Mouse (Mus musculus): ENCODE results near the gene Atp2a2. TPM values are rescaled to one million over a fixed set of nuclear protein-coding genes. Genes with fewer than 3 reads are reported as not detected.

Atp2a2 gene
- polyA plus RNA-seq, 1 experiment from 2014 or later, result 42.4 TPM

- Histone ChIP-seq H3K27me3 (no peaks in the 10 kb centered on the region), H3K4me2 (no peak overlapping the region), H3K27ac (no peak overlapping the region), H3K36me3 (no peaks in the 10 kb centered on the region), H3K9me3 (no peaks in the 10 kb centered on the region), H3K9ac (replicated peaks) (no peak overlapping the region), H3K4me1 (replicated peaks) (peaks cover 15% of the 10 kb centered on the region), H3K4me3 (replicated peaks) (no peak overlapping the region)
- 33% methylated on average over 7 of the region's 7 CpGs for WGBS
- ATAC-seq (ENCODE audit: insufficient number of reproducible peaks, insufficient read depth, low FRiP score, low TSS enrichment, low read depth), result no peak
Observed at GRCm38 (mm10) chr5:122519043-122519660, 17.1 kb upstream of the Atp2a2 start.

- Histone ChIP-seq H3K9ac (replicated peaks) (no peak overlapping the region), H3K9me3 (no peaks in the 10 kb centered on the region), H3K36me3 (no peaks in the 10 kb centered on the region), H3K4me1 (replicated peaks) (peaks cover 21% of the 10 kb centered on the region), H3K27me3 (no peaks in the 10 kb centered on the region), H3K4me2 (no peak overlapping the region), H3K27ac (no peak overlapping the region), H3K4me3 (replicated peaks) (no peak overlapping the region)
- no peak for ATAC-seq (ENCODE audit: insufficient number of reproducible peaks, insufficient read depth, low FRiP score, low TSS enrichment, low read depth)
- WGBS, result 34% methylated on average over 8 of the region's 8 CpGs
Observed at GRCm38 (mm10) chr5:122518247-122518646, 16.2 kb upstream of the Atp2a2 start.

DNA sequence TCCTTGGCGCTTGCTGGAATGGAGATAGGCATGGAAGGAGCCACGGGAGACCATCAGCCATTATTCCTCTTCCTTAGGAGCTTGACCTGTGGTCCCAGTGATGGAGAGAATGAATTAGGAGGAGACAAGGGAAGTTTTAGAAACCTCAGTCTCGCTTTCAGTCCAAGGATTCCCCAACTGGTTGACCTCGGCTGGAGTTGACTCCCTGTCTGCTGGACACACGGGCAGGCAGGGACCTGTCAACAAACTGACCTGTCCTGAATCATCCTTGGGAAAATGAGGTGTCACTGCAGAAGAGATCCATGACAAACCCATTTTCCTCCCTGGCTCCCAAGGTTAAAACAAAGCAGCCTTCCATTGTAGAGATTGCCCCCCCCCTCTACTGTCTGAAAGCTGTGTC lies 14.9 kb upstream of the Atp2a2 start:
- Histone ChIP-seq H3K4me1 (replicated peaks) (peaks cover 21% of the 10 kb centered on the region), H3K27me3 (no peaks in the 10 kb centered on the region), H3K9me3 (no peaks in the 10 kb centered on the region), H3K36me3 (no peaks in the 10 kb centered on the region), H3K27ac (no peak overlapping the region), H3K4me3 (replicated peaks) (no peak overlapping the region), H3K9ac (replicated peaks) (no peak overlapping the region), H3K4me2 (no peak overlapping the region)
- 84% methylated on average over 5 of the region's 5 CpGs for WGBS
- ATAC-seq (ENCODE audit: insufficient number of reproducible peaks, insufficient read depth, low FRiP score, low TSS enrichment, low read depth), result no peak

- peaks cover 27% of the 10 kb centered on the region for H3K4me1 ChIP-seq (replicated peaks)
- WGBS, result 79% methylated on average over 11 of the region's 11 CpGs
- H3K4me2 ChIP-seq, result no peak overlapping the region
- no peak overlapping the region for H3K4me3 ChIP-seq (replicated peaks)
- H3K9ac ChIP-seq (replicated peaks), result no peak overlapping the region
- no peaks in the 10 kb centered on the region for H3K9me3 ChIP-seq
- no peaks in the 10 kb centered on the region for H3K27me3 ChIP-seq
- H3K27ac ChIP-seq, result no peak overlapping the region
- no peak for ATAC-seq (ENCODE audit: insufficient number of reproducible peaks, insufficient read depth, low FRiP score, low TSS enrichment, low read depth)
- H3K36me3 ChIP-seq, result no peaks in the 10 kb centered on the region
Observed at GRCm38 (mm10) chr5:122516029-122516730, 14.2 kb upstream of the Atp2a2 start.

DNA sequence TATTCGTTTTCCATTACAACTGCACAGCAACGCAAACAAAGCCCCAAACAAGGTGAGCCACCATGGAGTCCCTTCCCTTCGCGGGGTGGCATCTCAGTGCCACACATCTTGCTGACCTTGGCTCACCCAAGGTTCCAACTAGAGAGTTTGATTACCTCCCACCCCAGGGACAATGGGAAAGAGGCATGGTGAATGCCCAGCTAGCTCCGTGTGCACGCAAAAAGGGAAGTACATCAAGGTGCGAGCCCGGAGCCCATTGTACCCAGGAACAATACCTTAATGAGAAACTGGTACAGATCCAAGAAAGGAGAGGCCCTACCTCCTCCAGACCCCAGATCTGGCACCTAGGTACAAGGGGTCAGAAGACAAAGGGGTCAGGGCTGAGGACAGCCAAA lies 12.1 kb upstream of the Atp2a2 start:
- Histone ChIP-seq H3K9ac (replicated peaks) (no peak overlapping the region), H3K4me1 (replicated peaks) (peaks cover 39% of the 10 kb centered on the region), H3K36me3 (no peaks in the 10 kb centered on the region), H3K4me3 (replicated peaks) (no peak overlapping the region), H3K9me3 (no peaks in the 10 kb centered on the region), H3K27me3 (no peaks in the 10 kb centered on the region), H3K27ac (no peak overlapping the region), H3K4me2 (peak overlapping the region; percentile 31; the same call in 1 of the 2 replicates)
- WGBS, result 44% methylated on average over 8 of the region's 8 CpGs
- ATAC-seq (ENCODE audit: insufficient number of reproducible peaks, insufficient read depth, low FRiP score, low TSS enrichment, low read depth), result no peak

- Histone ChIP-seq H3K9me3 (no peaks in the 10 kb centered on the region), H3K4me2 (peak overlapping the region; percentile 31), H3K36me3 (no peaks in the 10 kb centered on the region), H3K4me1 (replicated peaks) (peaks cover 34% of the 10 kb centered on the region), H3K27me3 (no peaks in the 10 kb centered on the region), H3K4me3 (replicated peaks) (no peak overlapping the region), H3K27ac (no peak overlapping the region), H3K9ac (replicated peaks) (no peak overlapping the region)
- WGBS, result 45% methylated on average over 23 of the region's 23 CpGs
- 0 out of 2 replicates have a peak, but pooled peaks have one; percentile 23 for ATAC-seq (ENCODE audit: insufficient number of reproducible peaks, insufficient read depth, low FRiP score, low TSS enrichment, low read depth)
Observed at GRCm38 (mm10) chr5:122513421-122514126, 11.5 kb upstream of the Atp2a2 start.

DNA sequence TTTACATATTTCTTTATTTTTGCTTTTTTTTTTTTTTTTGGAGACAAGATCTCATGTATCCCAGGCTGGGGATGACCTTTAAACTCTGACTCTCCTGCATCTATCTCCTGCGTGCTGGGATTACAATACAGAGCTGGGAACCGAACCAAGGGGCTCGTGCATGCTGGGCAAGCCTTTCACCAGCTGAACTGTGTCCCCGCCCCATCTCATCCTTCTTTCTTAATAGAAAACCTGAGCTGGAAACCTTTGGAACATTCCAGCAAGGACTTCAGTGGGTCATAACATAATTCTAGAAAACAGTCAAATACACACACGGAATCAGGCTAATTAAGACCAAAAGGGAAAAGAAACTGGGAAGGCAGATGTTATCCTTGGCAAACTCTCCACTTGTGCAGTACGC lies 10.0 kb upstream of the Atp2a2 start:
- Histone ChIP-seq H3K9ac (replicated peaks) (no peak overlapping the region), H3K27ac (no peak overlapping the region), H3K4me2 (no peak overlapping the region), H3K9me3 (no peaks in the 10 kb centered on the region), H3K27me3 (no peaks in the 10 kb centered on the region), H3K4me1 (replicated peaks) (peaks cover 29% of the 10 kb centered on the region), H3K36me3 (no peaks in the 10 kb centered on the region), H3K4me3 (replicated peaks) (no peak overlapping the region)
- no peak for ATAC-seq (ENCODE audit: insufficient number of reproducible peaks, insufficient read depth, low FRiP score, low TSS enrichment, low read depth)
- 78% methylated on average over 6 of the region's 6 CpGs for WGBS

DNA sequence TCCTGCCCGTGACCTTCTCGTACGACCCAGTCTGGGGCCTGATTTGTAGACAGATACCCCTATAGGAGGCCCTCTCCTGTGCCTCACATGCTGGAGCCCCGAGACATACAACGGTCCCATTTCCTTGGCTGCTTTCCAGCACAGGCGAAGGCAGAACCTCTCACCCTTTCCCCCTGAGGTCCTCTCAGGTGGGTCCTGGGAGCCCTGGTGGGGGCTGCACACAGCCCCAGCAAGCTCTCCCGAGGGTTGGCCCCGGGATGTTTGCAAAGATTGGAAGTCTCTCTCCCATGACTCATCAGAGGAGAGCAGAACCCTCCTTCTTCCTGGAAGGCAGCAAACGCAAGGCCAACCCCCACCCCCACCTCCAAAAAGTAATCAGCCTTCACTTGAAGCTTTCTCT lies 9.4 kb upstream of the Atp2a2 start:
- Histone ChIP-seq H3K4me1 (replicated peaks) (peaks cover 29% of the 10 kb centered on the region), H3K36me3 (no peaks in the 10 kb centered on the region), H3K4me3 (replicated peaks) (no peak overlapping the region), H3K4me2 (no peak overlapping the region), H3K9me3 (peaks cover 2% of the 10 kb centered on the region; the same call in 1 of the 2 replicates), H3K27ac (no peak overlapping the region), H3K9ac (replicated peaks) (no peak overlapping the region), H3K27me3 (no peaks in the 10 kb centered on the region)
- no peak for ATAC-seq (ENCODE audit: insufficient number of reproducible peaks, insufficient read depth, low FRiP score, low TSS enrichment, low read depth)
- 64% methylated on average over 9 of the region's 9 CpGs for WGBS

- H3K27me3 ChIP-seq, result no peaks in the 10 kb centered on the region
- H3K4me2 ChIP-seq, result no peak overlapping the region
- H3K27ac ChIP-seq, result no peak overlapping the region
- ATAC-seq (ENCODE audit: insufficient number of reproducible peaks, insufficient read depth, low FRiP score, low TSS enrichment, low read depth), result no peak
- H3K9me3 ChIP-seq, result peaks cover 3% of the 10 kb centered on the region; the same call in 1 of the 2 replicates
- H3K9ac ChIP-seq (replicated peaks), result no peak overlapping the region
- peaks cover 29% of the 10 kb centered on the region for H3K4me1 ChIP-seq (replicated peaks)
- H3K36me3 ChIP-seq, result no peaks in the 10 kb centered on the region
- H3K4me3 ChIP-seq (replicated peaks), result no peak overlapping the region
- 66% methylated on average over 17 of the region's 17 CpGs for WGBS
Observed at GRCm38 (mm10) chr5:122510651-122511157, 8.7 kb upstream of the Atp2a2 start.

GRCm38 (mm10) chr5:122509608-122510007 lies 7.6 kb upstream of the Atp2a2 start:
- no peaks in the 10 kb centered on the region for H3K27me3 ChIP-seq
- no peak for ATAC-seq (ENCODE audit: insufficient number of reproducible peaks, insufficient read depth, low FRiP score, low TSS enrichment, low read depth)
- no peak overlapping the region for H3K4me2 ChIP-seq
- peaks cover 3% of the 10 kb centered on the region; the same call in 1 of the 2 replicates for H3K9me3 ChIP-seq
- peaks cover 29% of the 10 kb centered on the region for H3K4me1 ChIP-seq (replicated peaks)
- 44% methylated on average over 7 of the region's 7 CpGs for WGBS
- no peak overlapping the region for H3K9ac ChIP-seq (replicated peaks)
- no peak overlapping the region for H3K4me3 ChIP-seq (replicated peaks)
- no peaks in the 10 kb centered on the region for H3K36me3 ChIP-seq
- H3K27ac ChIP-seq, result no peak overlapping the region

DNA sequence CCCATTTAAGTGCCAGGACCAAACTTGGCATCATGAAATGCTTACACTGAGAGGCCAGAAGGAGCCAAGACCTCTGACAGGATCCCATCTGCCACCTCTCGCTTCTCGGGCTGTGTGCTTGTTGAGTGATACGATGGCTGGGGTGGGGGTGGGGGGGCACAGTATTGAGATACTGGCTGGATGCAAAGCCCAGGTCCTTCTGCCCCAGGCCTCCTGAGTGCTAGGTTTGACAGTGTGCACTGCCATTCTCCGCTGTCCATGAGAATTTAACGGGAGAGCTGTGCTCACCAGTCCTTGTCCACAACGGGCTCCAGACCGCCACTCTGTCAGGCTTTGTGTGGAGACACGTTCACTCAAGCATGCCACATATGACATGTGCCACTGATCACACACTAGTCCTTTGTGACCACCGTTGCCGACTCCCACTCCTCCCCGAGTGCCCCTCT lies 6.9 kb upstream of the Atp2a2 start:
- no peaks in the 10 kb centered on the region for H3K27me3 ChIP-seq
- H3K36me3 ChIP-seq, result no peaks in the 10 kb centered on the region
- H3K27ac ChIP-seq, result no peak overlapping the region
- peaks cover 24% of the 10 kb centered on the region for H3K4me1 ChIP-seq (replicated peaks)
- ATAC-seq (ENCODE audit: insufficient number of reproducible peaks, insufficient read depth, low FRiP score, low TSS enrichment, low read depth), result no peak
- H3K4me3 ChIP-seq (replicated peaks), result no peak overlapping the region
- peaks cover 3% of the 10 kb centered on the region; the same call in 1 of the 2 replicates for H3K9me3 ChIP-seq
- 94% methylated on average over 11 of the region's 11 CpGs for WGBS
- no peak overlapping the region for H3K4me2 ChIP-seq
- no peak overlapping the region for H3K9ac ChIP-seq (replicated peaks)

Measured in limb, embryonic 12.5 days (tissue).